ENCODE assay signal across 8 mouse cellular contexts in genomic region chr7:41599034-41599813, GRCm38 (mm10). TPM values are rescaled to one million over a fixed set of nuclear protein-coding genes. Genes with fewer than 3 reads are reported as not detected.
DNase-seq lines count a peak whose midpoint lies in the region; ATAC-seq and TF ChIP-seq lines count a peak whose summit lies in the region.

2610021A01Rik (plus strand) TSS chr7:41599230.

- no peak for TF ChIP-seq CTCF in ES-Bruce4 (IDR thresholded peaks at IDR 0.05; ENCODE audit: low read depth, low read length)
- no peak for TF ChIP-seq CTCF in liver, postnatal 0 days (IDR thresholded peaks at IDR 0.05; ENCODE audit: low read depth)

- peaks cover 1% of the 10 kb centered on the region for H3K4me1 ChIP-seq in ES-Bruce4 (ENCODE audit: control insufficient read depth, insufficient read depth, low read length)
- H3K4me1 ChIP-seq in forebrain, embryonic 13.5 days: peaks cover 16% of the 10 kb centered on the region
- 0 out of 2 replicates have a peak, but pooled peaks cover 4% of the 10 kb centered on the region for H3K4me1 ChIP-seq in liver, postnatal 0 days (ENCODE audit: insufficient read depth)
- H3K4me1 ChIP-seq in neural tube, embryonic 14.5 days (ENCODE audit: control insufficient read depth, insufficient read depth, low read length): 0 out of 2 replicates have a peak, but pooled peaks cover 10% of the 10 kb centered on the region

- peak; percentile 19 for TF ChIP-seq POLR2A in ES-Bruce4 (IDR thresholded peaks at IDR 0.05; ENCODE audit: insufficient read depth, low read length)

- H3K27me3 ChIP-seq in ES-Bruce4 (ENCODE audit: control insufficient read depth, insufficient read depth, low read length, poor library complexity, severe bottlenecking): no peaks in the 10 kb centered on the region
- H3K27me3 ChIP-seq in forebrain, embryonic 13.5 days: no peaks in the 10 kb centered on the region
- H3K27me3 ChIP-seq in liver, postnatal 0 days (ENCODE audit: insufficient read depth, low read length): no peaks in the 10 kb centered on the region
- no peaks in the 10 kb centered on the region for H3K27me3 ChIP-seq in neural tube, embryonic 14.5 days (ENCODE audit: control insufficient read depth, insufficient read depth, low read length)

- H3K36me3 ChIP-seq in ES-Bruce4 (ENCODE audit: control insufficient read depth, insufficient read depth, low read length, poor library complexity, severe bottlenecking): peaks cover 4% of the 10 kb centered on the region
- H3K36me3 ChIP-seq in forebrain, embryonic 13.5 days (ENCODE audit: poor library complexity, severe bottlenecking): no peaks in the 10 kb centered on the region
- no peaks in the 10 kb centered on the region for H3K36me3 ChIP-seq in liver, postnatal 0 days (replicated peaks; ENCODE audit: insufficient read depth, low read length)
- no peaks in the 10 kb centered on the region for H3K36me3 ChIP-seq in neural tube, embryonic 14.5 days (ENCODE audit: control insufficient read depth, insufficient read depth, low read length)

- H3K4me2 ChIP-seq in forebrain, embryonic 13.5 days: peak within 1 kb of the TSS; percentile 70
- peak within 1 kb of the TSS; percentile 82 for H3K4me2 ChIP-seq in liver, postnatal 0 days (ENCODE audit: low read depth, low read length)
- H3K4me2 ChIP-seq in neural tube, embryonic 14.5 days (ENCODE audit: low read depth, low read length): peak within 1 kb of the TSS; percentile 73

- peak within 1 kb of the TSS; percentile 48 for H3K27ac ChIP-seq in ES-Bruce4 (ENCODE audit: insufficient read depth, low read length)
- no peak within 1 kb of the TSS for H3K27ac ChIP-seq in forebrain, embryonic 13.5 days
- peak within 1 kb of the TSS; percentile 80 for H3K27ac ChIP-seq in liver, postnatal 0 days (ENCODE audit: low read depth)
- H3K27ac ChIP-seq in neural tube, embryonic 14.5 days (ENCODE audit: low read depth, low read length): 0 out of 2 replicates have a peak within 1 kb of the TSS, but pooled peaks have one; percentile 34

- DNase-seq in heart, postnatal 10 days: peak; percentile 92 to 94
- peak; percentile 76 for DNase-seq in large intestine, adult 2 months (ENCODE audit: low read depth, low spot score)
- peak; percentile 91 for DNase-seq in liver, postnatal 0 days
- peak; percentile 88 for DNase-seq in testis, postnatal 10 days (ENCODE audit: low spot score)

- under 1% methylated on average over 41 of the region's 41 CpGs for WGBS in forebrain, embryonic 13.5 days
- WGBS in large intestine, adult 2 months: under 1% methylated on average over 41 of the region's 41 CpGs
- WGBS in liver, postnatal 0 days (ENCODE audit: insufficient replicate concordance): under 1% methylated on average over 41 of the region's 41 CpGs
- under 1% methylated on average over 41 of the region's 41 CpGs for WGBS in neural tube, embryonic 14.5 days

- H3K9ac ChIP-seq in ES-Bruce4 (ENCODE audit: low read depth, poor library complexity, severe bottlenecking): peak within 1 kb of the TSS; percentile 73
- peak within 1 kb of the TSS; percentile 74 for H3K9ac ChIP-seq in forebrain, embryonic 13.5 days
- peak within 1 kb of the TSS; percentile 57 for H3K9ac ChIP-seq in liver, postnatal 0 days (replicated peaks)
- peak within 1 kb of the TSS; percentile 60 for H3K9ac ChIP-seq in neural tube, embryonic 14.5 days (replicated peaks; ENCODE audit: low read depth, low read length)

- ATAC-seq in cerebellum, adult (ENCODE audit: insufficient number of reproducible peaks, low FRiP score, low TSS enrichment): peak; percentile 97
- ATAC-seq in forebrain, embryonic 13.5 days: peak; percentile 98
- peak; percentile 98 for ATAC-seq in liver, postnatal 0 days
- ATAC-seq in neural tube, embryonic 14.5 days (ENCODE audit: low read depth): peak; percentile 99

- intact Hi-C loops in heart, postnatal 10 days (cut with DNase I): loop anchor here (2.0 kb wide), 1 partner anchor 34 kb away; the partner anchor contains the start of gene Zfp788

- H3K9me3 ChIP-seq in ES-Bruce4 (replicated peaks; ENCODE audit: control insufficient read depth, insufficient read depth, low read length, poor library complexity, severe bottlenecking): no peaks in the 10 kb centered on the region
- H3K9me3 ChIP-seq in forebrain, embryonic 13.5 days (replicated peaks): no peaks in the 10 kb centered on the region
- no peaks in the 10 kb centered on the region for H3K9me3 ChIP-seq in liver, postnatal 0 days (ENCODE audit: low read length)
- H3K9me3 ChIP-seq in neural tube, embryonic 14.5 days (ENCODE audit: control insufficient read depth, low read length): no peaks in the 10 kb centered on the region

- no peak for TF ChIP-seq EP300 in ES-Bruce4 (IDR thresholded peaks at IDR 0.05; ENCODE audit: insufficient read depth, low read depth, low read length)
- peak; percentile 27; the same call in 1 of the 2 replicates for TF ChIP-seq EP300 in liver, postnatal 0 days (IDR thresholded peaks at IDR 0.05; ENCODE audit: low read depth)

- H3K4me3 ChIP-seq in ES-Bruce4 (ENCODE audit: low read depth, low read length): peak within 1 kb of the TSS; percentile 97
- H3K4me3 ChIP-seq in forebrain, embryonic 13.5 days: peak within 1 kb of the TSS; percentile 65
- peak within 1 kb of the TSS; percentile 56 for H3K4me3 ChIP-seq in liver, postnatal 0 days (ENCODE audit: low read depth, low read length)
- peak within 1 kb of the TSS; percentile 58 for H3K4me3 ChIP-seq in neural tube, embryonic 14.5 days (ENCODE audit: low read depth, low read length)

RNA-seq across cellular contexts. Expression of gene 2610021A01Rik, which starts in this region (rescaled TPM):
- 50.4 and 62.1 TPM in 2 replicates for polyA plus RNA-seq in ES-Bruce4 (2011; ENCODE audit: insufficient read depth, insufficient read length, low read depth, missing spikeins)
- 16.1 and 18.6 TPM in 2 replicates for polyA plus RNA-seq in forebrain, embryonic 13.5 days (2015; fragmentation: Nextera tagmentation; extraction: Ambion mirVana)
- 10 to 100 TPM; 10.0 to 10.6 TPM for total RNA-seq in heart, postnatal 10 days (2021)
- polyA plus RNA-seq in large intestine, adult 2 months (2012; rRNA removed): 1.5 and 3.4 TPM in 2 replicates
- 2.8 and 4.0 TPM in 2 replicates for polyA plus RNA-seq in liver, postnatal 0 days (2015; fragmentation: Nextera tagmentation; extraction: Ambion mirVana)
- 19.0 and 21.2 TPM in 2 replicates for polyA plus RNA-seq in neural tube, embryonic 14.5 days (2014; fragmentation: Nextera tagmentation; extraction: Ambion mirVana)
